17 mouse cellular contexts compared by ENCODE assay signal in the genomic region with DNA sequence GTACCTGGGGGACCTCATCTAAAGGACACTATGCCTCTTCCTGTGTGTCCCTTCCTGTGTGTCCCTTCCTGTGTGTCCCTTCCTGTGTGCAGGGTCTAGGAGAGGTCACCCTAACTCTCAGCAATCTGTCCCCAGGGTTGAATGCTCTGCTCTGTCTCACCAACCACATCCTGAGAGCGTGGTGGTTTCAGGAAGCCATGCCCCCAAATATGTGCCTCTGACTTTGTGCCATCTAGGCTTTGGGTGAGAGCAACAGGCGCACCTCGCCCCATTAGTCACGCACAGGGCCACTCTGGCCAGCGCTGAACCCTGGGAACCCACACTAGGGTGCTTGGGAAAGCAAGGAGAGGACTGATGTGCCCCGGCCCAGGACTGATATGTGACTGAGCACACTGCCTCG. TPM values are rescaled to one million over a fixed set of nuclear protein-coding genes. Genes with fewer than 3 reads are reported as not detected.
DNase-seq lines count a peak whose midpoint lies in the region; ATAC-seq lines count a peak whose summit lies in the region.
"Had no signal": no experiment of that assay in that cellular context is flagged by ENCODE, and none has a peak within 500 bp of the region (broad histone marks: within the 10 kb centered on the region; RNA-seq: fewer than 3 reads in every experiment).

No protein-coding gene starts in this region.

- no peaks in the 10 kb centered on the region for H3K27me3 ChIP-seq in heart, embryonic 10.5 days (ENCODE audit: insufficient read depth, poor library complexity, severe bottlenecking)
- no peaks in the 10 kb centered on the region for H3K27me3 ChIP-seq in splenic B cell, adult 2 months (ENCODE audit: control insufficient read depth, insufficient read depth, low read length, poor library complexity, severe bottlenecking)
- H3K27me3 ChIP-seq in midbrain, embryonic 10.5 days (ENCODE audit: low read depth, poor library complexity, severe bottlenecking): no peaks in the 10 kb centered on the region
- H3K27me3 ChIP-seq: embryonic facial prominence, embryonic 15.5 days; heart, embryonic 13.5 days; hindbrain, embryonic 12.5 days; neural tube, embryonic 12.5 days had no signal

- H3K27ac ChIP-seq in heart, embryonic 10.5 days: 0 out of 2 replicates have a peak overlapping the region, but pooled peaks have one; percentile 9
- H3K27ac ChIP-seq in midbrain, embryonic 10.5 days (replicated peaks): no peak overlapping the region
- H3K27ac ChIP-seq: embryonic facial prominence, embryonic 15.5 days; heart, embryonic 13.5 days; hindbrain, embryonic 12.5 days; midbrain, embryonic 12.5 days; neural tube, embryonic 12.5 days had no signal

- peaks cover 2% of the 10 kb centered on the region; the same call in 1 of the 2 replicates for H3K36me3 ChIP-seq in heart, embryonic 10.5 days
- H3K36me3 ChIP-seq in splenic B cell, adult 2 months (ENCODE audit: control insufficient read depth, insufficient read depth, low read length, poor library complexity, severe bottlenecking): no peaks in the 10 kb centered on the region
- no peaks in the 10 kb centered on the region for H3K36me3 ChIP-seq in midbrain, embryonic 10.5 days
- H3K36me3 ChIP-seq: embryonic facial prominence, embryonic 15.5 days; heart, embryonic 13.5 days; hindbrain, embryonic 12.5 days; midbrain, embryonic 12.5 days; neural tube, embryonic 12.5 days had no signal

- no peak for DNase-seq in heart, embryonic 10.5 days (ENCODE audit: low spot score)
- no peak for DNase-seq in heart, adult 18-20 months
- DNase-seq in 416B (ENCODE audit: low read depth): peak; percentile 48
- DNase-seq in splenic B cell, adult 2 months (ENCODE audit: low read depth, low spot score): peak; percentile 49
- no peak for DNase-seq in gastrocnemius, postnatal 10 days
- DNase-seq in midbrain, embryonic 10.5 days (ENCODE audit: low spot score): no peak
- no peak for DNase-seq in testis, postnatal 10 days (ENCODE audit: low spot score)
- DNase-seq: cerebellum, adult 11 months; kidney, adult 2 months; lung, postnatal 10 days had no signal

- peaks cover 41% of the 10 kb centered on the region for H3K4me1 ChIP-seq in heart, embryonic 10.5 days
- peaks cover 28% of the 10 kb centered on the region for H3K4me1 ChIP-seq in midbrain, embryonic 10.5 days
- H3K4me1 ChIP-seq: midbrain, embryonic 12.5 days had no signal

- no peak overlapping the region for H3K4me3 ChIP-seq in heart, embryonic 10.5 days
- H3K4me3 ChIP-seq in midbrain, embryonic 10.5 days: no peak overlapping the region
- H3K4me3 ChIP-seq: embryonic facial prominence, embryonic 15.5 days; heart, embryonic 13.5 days; hindbrain, embryonic 12.5 days; midbrain, embryonic 12.5 days; neural tube, embryonic 12.5 days had no signal

- H3K9me3 ChIP-seq in heart, embryonic 10.5 days: no peaks in the 10 kb centered on the region
- H3K9me3 ChIP-seq in midbrain, embryonic 10.5 days (replicated peaks): no peaks in the 10 kb centered on the region
- H3K9me3 ChIP-seq: embryonic facial prominence, embryonic 15.5 days; heart, embryonic 13.5 days; hindbrain, embryonic 12.5 days; midbrain, embryonic 12.5 days; neural tube, embryonic 12.5 days had no signal

- 84% methylated on average over 7 of the region's 7 CpGs for WGBS in heart, embryonic 10.5 days
- WGBS in midbrain, embryonic 10.5 days: 89% methylated on average over 7 of the region's 7 CpGs

- ATAC-seq in granulocyte monocyte progenitor cell, adult 5-6 weeks (replicated peaks; ENCODE audit: poor library complexity, severe bottlenecking): peak; percentile 69
- ATAC-seq: forebrain, embryonic 14.5 days had no signal

RNA-seq across cellular contexts. Expression of a gene that starts 23.9 kb away (rescaled TPM):
- polyA plus RNA-seq in heart, embryonic 10.5 days (2016; fragmentation: Nextera tagmentation; extraction: Ambion mirVana): 0.41 and 0.68 TPM in 2 replicates
- 1 to 10 TPM in 1 of 2 experiments, under 1 TPM in 1; 0.27 to 2.0 TPM for total RNA-seq in heart, adult 18-20 months (2021)
- 36.7 and 42.2 TPM in 2 replicates for total RNA-seq in granulocyte monocyte progenitor cell, adult 5-6 weeks (2014; fragmentation: Nextera tagmentation)
- total RNA-seq in granulocyte monocyte progenitor cell, adult 5-6 weeks (2017): 17.0 and 26.2 TPM in 2 replicates
- under 1 TPM in 1 of 2 experiments, not detected in 1; 0.16 TPM for total RNA-seq in gastrocnemius, postnatal 10 days (2021)
- polyA plus RNA-seq in midbrain, embryonic 10.5 days (2016; fragmentation: Nextera tagmentation; extraction: Ambion mirVana): 0.11 and 0.27 TPM in 2 replicates
- polyA plus RNA-seq: neural tube, embryonic 12.5 days had no signal

Comparison
In these comparisons a context has a peak if more than half of its experiments do, and no peak if none do; other contexts are left out.
1. DNase-seq: peak in 416B (single experiment) and splenic B cell, adult 2 months (single experiment); none in heart, embryonic 10.5 days (single experiment), heart, adult 18-20 months (0 of 2), gastrocnemius, postnatal 10 days (single experiment), midbrain, embryonic 10.5 days (single experiment) and testis, postnatal 10 days (single experiment).
2. RNA of a gene that starts 23.9 kb away (total RNA-seq): 17.0 to 42.2 TPM in granulocyte monocyte progenitor cell, adult 5-6 weeks; 0.27 to 2.0 TPM in heart, adult 18-20 months and 0.16 TPM in gastrocnemius, postnatal 10 days; every median in the first group is over 4 times any median in the second.